Comparison of ENCODE assay signal across 19 mouse cellular contexts in genomic region chr5:100055866-100056369, GRCm38 (mm10). TPM values are rescaled to one million over a fixed set of nuclear protein-coding genes. Genes with fewer than 3 reads are reported as not detected.
DNase-seq lines count a peak whose midpoint lies in the region; TF ChIP-seq lines count a peak whose summit lies in the region.
"Had no signal": no experiment of that assay in that cellular context is flagged by ENCODE, and none has a peak within 500 bp of the region (broad histone marks: within the 10 kb centered on the region; RNA-seq: fewer than 3 reads in every experiment).

No protein-coding gene starts in this region.

- 63% methylated on average over 5 of the region's 5 CpGs for WGBS in kidney, adult 2 months

- peak; percentile 72 to 86 for DNase-seq in adrenal gland, adult (ENCODE audit: inconsistent age in 2 of 2, low spot score in 1 of 2)
- no peak for DNase-seq in adrenal gland, postnatal 4 days (ENCODE audit: low spot score in 2 of 2)
- peak; percentile 33 for DNase-seq in kidney, adult 2 months
- DNase-seq in kidney, adult 18-20 months = no peak
- no peak for DNase-seq in MEL (ENCODE audit: low read depth, low spot score)
- DNase-seq in adrenal gland, postnatal 25 days = peak; percentile 57
- no peak for DNase-seq in lung, postnatal 14 days
- DNase-seq in lung, postnatal 36 days = no peak
- DNase-seq: B cell, adult 2 months; cerebellum, adult 11-12 months; cerebellum, adult 9-10 months; cerebellum, postnatal 25 days; gastrocnemius, postnatal 14 days; heart, adult 2 months; heart, postnatal 36 days had no signal

- H3K79me2 ChIP-seq in MEL (ENCODE audit: control insufficient read depth, insufficient read depth, low read length, poor library complexity) = peaks cover 32% of the 10 kb centered on the region

- no peaks in the 10 kb centered on the region for H3K36me3 ChIP-seq in kidney, adult 2 months (ENCODE audit: control insufficient read depth, insufficient read depth, low read length)
- peaks cover 7 to 17% of the 10 kb centered on the region in 2 experiments for H3K36me3 ChIP-seq in MEL (ENCODE audit: control insufficient read depth in 1 of 2, insufficient read depth in 2 of 2, low read length in 2 of 2)

- no peak for TF ChIP-seq CTCF in kidney, adult 2 months (conservative IDR thresholded peaks at IDR 0.05; ENCODE audit: insufficient read depth, insufficient read length, low read depth, low read length)
- TF ChIP-seq CTCF in MEL (IDR thresholded peaks at IDR 0.05 in 2 of 3, conservative IDR thresholded peaks at IDR 0.05 in 1 of 3; ENCODE audit: control insufficient read depth in 1 of 3, insufficient read depth in 1 of 3, low read depth in 2 of 3, low read length in 3 of 3, poor library complexity in 1 of 3, severe bottlenecking in 1 of 3) = no peak

- no peak overlapping the region for H3K27ac ChIP-seq in kidney, adult 2 months (ENCODE audit: insufficient read depth, low read depth, low read length)
- H3K27ac ChIP-seq in MEL (ENCODE audit: control insufficient read depth, low read depth, low read length) = peak overlapping the region; percentile 8; the same call in 1 of the 2 replicates
- H3K27ac ChIP-seq: embryonic facial prominence, embryonic 12.5 days; forebrain, embryonic 12.5 days; heart, adult 2 months; hindbrain, embryonic 12.5 days had no signal

- TF ChIP-seq RAD21 in MEL (IDR thresholded peaks at IDR 0.05; ENCODE audit: low read depth, low read length) = no peak

- H3K9ac ChIP-seq in MEL (ENCODE audit: control insufficient read depth, low read depth, low read length, poor library complexity, severe bottlenecking) = no peak overlapping the region
- H3K9ac ChIP-seq: embryonic facial prominence, embryonic 12.5 days; forebrain, embryonic 12.5 days; hindbrain, embryonic 12.5 days had no signal

- no peaks in the 10 kb centered on the region for H3K9me3 ChIP-seq in MEL (replicated peaks; ENCODE audit: insufficient read depth, low read length)
- H3K9me3 ChIP-seq: embryonic facial prominence, embryonic 12.5 days; forebrain, embryonic 12.5 days; G1E; hindbrain, embryonic 12.5 days had no signal

- no peak for TF ChIP-seq EP300 in MEL (IDR thresholded peaks at IDR 0.05; ENCODE audit: low read depth in 1 of 2, low read length in 2 of 2)

- no peak overlapping the region for H3K4me3 ChIP-seq in kidney, adult 2 months (ENCODE audit: insufficient read depth, low read depth, low read length)
- no peak overlapping the region for H3K4me3 ChIP-seq in MEL (ENCODE audit: control insufficient read depth in 1 of 2, insufficient read depth in 1 of 2, low read depth in 2 of 2, low read length in 2 of 2)
- H3K4me3 ChIP-seq: embryonic facial prominence, embryonic 12.5 days; forebrain, embryonic 12.5 days; heart, adult 2 months; hindbrain, embryonic 12.5 days had no signal

- no peak for TF ChIP-seq POLR2A in kidney, adult 2 months (IDR thresholded peaks at IDR 0.05; ENCODE audit: low read depth, low read length)
- TF ChIP-seq POLR2A in MEL (IDR thresholded peaks at IDR 0.05; ENCODE audit: control insufficient read depth in 1 of 2, insufficient read depth in 1 of 2, low read depth in 1 of 2, low read length in 2 of 2, poor library complexity in 1 of 2) = no peak

- no peaks in the 10 kb centered on the region for H3K27me3 ChIP-seq in kidney, adult 2 months (replicated peaks; ENCODE audit: control insufficient read depth, insufficient read depth, low read length)
- no peaks in the 10 kb centered on the region for H3K27me3 ChIP-seq in MEL (ENCODE audit: control insufficient read depth in 1 of 2, insufficient read depth in 2 of 2, low read length in 2 of 2)
- H3K27me3 ChIP-seq: embryonic facial prominence, embryonic 12.5 days; forebrain, embryonic 12.5 days; hindbrain, embryonic 12.5 days had no signal

- H3K4me1 ChIP-seq in kidney, adult 2 months (ENCODE audit: control insufficient read depth, insufficient read depth, low read length) = no peaks in the 10 kb centered on the region
- H3K4me1 ChIP-seq in MEL (ENCODE audit: control insufficient read depth in 1 of 2, insufficient read depth in 2 of 2, low read length in 2 of 2) = peaks cover 7 to 15% of the 10 kb centered on the region in 2 experiments; a peak in 3 of 4 replicates

TF ChIP-seq in MEL, 35 proteins besides CTCF, POLR2A, EP300 and RAD21:
- TF ChIP-seq TBP (IDR thresholded peaks at IDR 0.05; ENCODE audit: low read depth, low read length) (no peak), USF2 (IDR thresholded peaks at IDR 0.05; ENCODE audit: borderline replicate concordance in 1 of 2, insufficient read depth in 1 of 2, low read depth in 1 of 2, low read length in 2 of 2) (no peak), CHD2 (IDR thresholded peaks at IDR 0.05; ENCODE audit: low read length) (no peak), HCFC1 (IDR thresholded peaks at IDR 0.05; ENCODE audit: low read depth, low read length) (no peak), MXI1 (IDR thresholded peaks at IDR 0.05; ENCODE audit: low read depth, low read length) (no peak), MAFK (IDR thresholded peaks at IDR 0.05; ENCODE audit: borderline replicate concordance, low read depth, low read length) (no peak), POLR2AphosphoS2 (IDR thresholded peaks at IDR 0.05; ENCODE audit: low read length) (no peak), RCOR1 (IDR thresholded peaks at IDR 0.05; ENCODE audit: low read depth, low read length) (no peak), ZMIZ1 (IDR thresholded peaks at IDR 0.05; ENCODE audit: low read depth, low read length) (no peak), SIN3A (IDR thresholded peaks at IDR 0.05; ENCODE audit: low read length) (no peak), CHD1 (IDR thresholded peaks at IDR 0.05; ENCODE audit: low read depth, low read length) (no peak), E2F4 (IDR thresholded peaks at IDR 0.05; ENCODE audit: borderline replicate concordance, low read depth, low read length) (no peak), GATA1 (IDR thresholded peaks at IDR 0.05; ENCODE audit: low read depth, low read length) (no peak), NELFE (IDR thresholded peaks at IDR 0.05; ENCODE audit: low read depth, low read length) (no peak), TCF12 (IDR thresholded peaks at IDR 0.05; ENCODE audit: low read depth, low read length) (no peak), MYB (IDR thresholded peaks at IDR 0.05; ENCODE audit: low read depth, low read length) (no peak), ZKSCAN1 (IDR thresholded peaks at IDR 0.05; ENCODE audit: low read depth, low read length) (no peak), MYC (IDR thresholded peaks at IDR 0.05; ENCODE audit: low read depth, low read length) (no peak)

RNA-seq across cellular contexts. Expression of gene Enoph1, which starts 16.1 kb away (rescaled TPM):
- 10 to 100 TPM; 41.5 to 42.1 TPM for total RNA-seq in adrenal gland, postnatal 4 days (2021)
- 17.1 and 17.9 TPM in 2 replicates for polyA plus RNA-seq in kidney, adult 2 months (2012; rRNA removed)
- total RNA-seq in MEL (2012; rRNA removed) = 78.7 and 83.3 TPM in 2 replicates
- 10 to 100 TPM in 1 of 2 experiments, not detected in 1; 89.0 TPM for polyA plus RNA-seq in MEL (2012; ENCODE audit: insufficient read depth in 1 of 2, insufficient read length in 2 of 2, low read depth in 1 of 2, low replicate concordance in 2 of 2, missing spikeins in 1 of 2)
- total RNA-seq in adrenal gland, postnatal 25 days (2021) = 37.6 and 38.3 TPM in 2 replicates

RNA-seq across cellular contexts. Expression of gene Hnrnpdl, which starts 16.5 kb away (rescaled TPM):
- total RNA-seq in adrenal gland, postnatal 4 days (2021) = 100 to 1,000 TPM; 223 to 234 TPM
- polyA plus RNA-seq in kidney, adult 2 months (2012; rRNA removed) = 33.4 and 40.5 TPM in 2 replicates
- total RNA-seq in MEL (2012; rRNA removed) = 140 and 153 TPM in 2 replicates
- 100 to 1,000 TPM in 1 of 2 experiments, not detected in 1; 239 TPM for polyA plus RNA-seq in MEL (2012; ENCODE audit: insufficient read depth in 1 of 2, insufficient read length in 2 of 2, low read depth in 1 of 2, low replicate concordance in 2 of 2, missing spikeins in 1 of 2)
- 139 and 144 TPM in 2 replicates for total RNA-seq in adrenal gland, postnatal 25 days (2021)

Comparison
In these comparisons a context has a peak if more than half of its experiments do, and no peak if none do; other contexts are left out.
1. DNase-seq: peak in adrenal gland, adult (2 of 2), kidney, adult 2 months (single experiment) and adrenal gland, postnatal 25 days (single experiment); none in adrenal gland, postnatal 4 days (0 of 2), kidney, adult 18-20 months (single experiment), MEL (single experiment), lung, postnatal 14 days (single experiment) and lung, postnatal 36 days (single experiment).